Mouse (Mus musculus) cortical plate, adult 2 months (tissue): ENCODE measurements around the gene Ccin.

Experiments used
- CTCF ChIP-seq: fragments of 200-500 bp; IDR thresholded peaks from 2 replicates; pipeline ENCODE4 v1.5.1; 2011; ENCODE audit warnings: mild to moderate bottlenecking, control low read depth, low read length; ENCODE audit not compliant: insufficient read depth; ENCODE audit errors: extremely low read depth
- POLR2A ChIP-seq: fragments of 200-500 bp; IDR thresholded peaks from 2 replicates; pipeline ENCODE4 v1.6.1; 2011; ENCODE audit warnings: mild to moderate bottlenecking, low read length, control low read depth; ENCODE audit not compliant: insufficient read depth; ENCODE audit errors: extremely low read depth

- TF ChIP-seq POLR2A (no peak), CTCF (no peak)
Observed at GRCm38 (mm10) chr4:44004623-44005409, 21.5 kb downstream of the Ccin start.
